Mouse (Mus musculus) inflammation-experienced regulatory T-cells (primary cell): ENCODE measurements around the gene Gabarapl1. TPM values are rescaled to one million over a fixed set of nuclear protein-coding genes. Genes with fewer than 3 reads are reported as not detected.

Source experiments
- polyA plus RNA-seq, 2 experiments: library from polyadenylated mRNA; unstranded; fragments of 100-300 nt; shearing (Covaris generic); gene quantifications; one replicate each; pipeline ENCODE4 v1.2.1; 2017

The Gabarapl1 gene
- polyA plus RNA-seq = 10 to 100 TPM in 1 of 2 experiments, 1 to 10 TPM in 1; 8.5 to 20.1 TPM

DNA sequence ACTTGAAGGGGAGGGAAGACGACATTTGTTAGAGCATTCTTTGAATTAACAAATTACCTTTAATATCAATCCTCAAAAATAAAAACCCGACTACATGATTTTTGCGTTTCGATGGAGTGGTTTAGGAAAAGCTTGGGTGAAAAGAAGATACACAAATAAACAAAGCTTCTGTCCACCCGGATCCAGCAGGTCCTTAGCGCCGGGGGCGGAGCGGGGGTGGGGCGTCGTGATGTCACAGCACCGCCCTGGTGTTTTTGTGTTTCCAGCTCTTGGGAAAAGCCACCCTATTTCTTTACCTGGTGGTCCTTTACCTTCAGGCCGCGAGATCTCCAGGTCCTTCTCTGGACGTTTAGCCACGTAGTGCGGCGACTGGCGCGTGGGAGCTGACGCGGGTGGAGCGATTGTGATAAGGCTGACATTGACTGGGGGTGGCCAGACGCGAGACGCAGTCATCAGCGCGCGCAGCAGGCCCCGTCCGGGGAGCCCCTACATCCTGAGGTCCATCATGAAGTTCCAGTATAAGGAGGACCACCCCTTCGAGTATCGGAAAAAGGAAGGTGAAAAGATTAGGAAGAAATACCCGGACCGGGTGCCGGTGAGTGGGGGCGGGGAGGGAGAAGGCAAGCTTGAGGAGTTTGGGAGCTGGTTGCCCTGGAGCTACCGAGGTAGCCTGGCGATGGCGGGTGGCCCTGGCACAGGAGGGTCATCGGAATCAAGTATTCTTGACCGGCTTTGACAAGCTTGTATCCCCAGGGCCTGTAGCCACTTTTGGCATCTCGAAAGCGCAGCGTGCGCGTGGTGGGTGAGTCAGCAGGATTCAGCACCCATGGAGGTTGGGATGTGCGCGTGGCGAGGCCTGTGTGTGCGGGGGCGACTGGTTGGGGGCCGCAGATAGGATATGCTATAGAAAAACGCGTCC, at the start of gene Gabarapl1:
Gabarapl1 (plus strand) TSS at position 219 of the 919 bp plus-strand sequence.

DNA sequence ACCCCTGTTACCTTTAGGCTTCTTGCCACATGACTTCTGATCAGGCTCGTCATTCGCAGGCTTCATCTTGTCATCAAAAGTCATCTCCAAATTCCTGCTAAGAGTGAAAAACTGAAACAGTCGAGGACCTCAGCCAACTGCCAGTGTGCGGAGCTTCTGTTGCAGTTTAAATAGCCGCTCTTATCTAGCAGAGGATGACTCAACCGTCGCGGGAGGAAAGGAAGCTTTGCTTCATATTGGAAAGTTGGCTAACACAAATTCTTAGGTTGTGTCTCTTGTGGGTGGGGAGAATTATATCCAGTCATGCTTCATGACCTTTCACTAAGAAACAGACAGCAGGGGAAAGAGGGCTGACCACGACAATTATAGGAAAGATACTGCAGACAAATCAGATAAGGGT, 25.9 kb upstream of the Gabarapl1 start, which contains the start of gene Olr1:
Olr1 (minus strand) TSS at position 142 of the 400 bp plus-strand sequence.

DNA sequence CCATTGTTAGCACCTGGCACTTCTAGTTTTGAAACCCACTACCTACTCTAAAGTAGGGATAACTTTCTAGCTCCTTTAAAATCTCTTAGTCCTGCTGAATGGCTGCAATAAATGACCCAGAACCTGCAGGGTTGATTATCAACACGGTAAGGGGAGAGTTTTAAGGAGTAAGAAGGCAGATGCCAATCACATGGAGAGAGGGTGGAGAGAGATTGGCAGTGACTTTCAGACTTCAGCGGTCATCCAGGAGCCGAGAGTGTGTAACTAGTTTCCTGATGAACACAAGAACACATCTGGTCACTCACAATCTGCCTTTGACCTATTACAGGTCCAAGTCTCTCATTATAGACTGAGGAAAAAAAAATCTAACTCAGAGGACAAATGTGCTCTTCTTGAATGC, 20.6 kb upstream of the Gabarapl1 start, which contains the start of gene Tmem52b:
Tmem52b (plus strand) TSS at position 189 of the 400 bp plus-strand sequence.

DNA sequence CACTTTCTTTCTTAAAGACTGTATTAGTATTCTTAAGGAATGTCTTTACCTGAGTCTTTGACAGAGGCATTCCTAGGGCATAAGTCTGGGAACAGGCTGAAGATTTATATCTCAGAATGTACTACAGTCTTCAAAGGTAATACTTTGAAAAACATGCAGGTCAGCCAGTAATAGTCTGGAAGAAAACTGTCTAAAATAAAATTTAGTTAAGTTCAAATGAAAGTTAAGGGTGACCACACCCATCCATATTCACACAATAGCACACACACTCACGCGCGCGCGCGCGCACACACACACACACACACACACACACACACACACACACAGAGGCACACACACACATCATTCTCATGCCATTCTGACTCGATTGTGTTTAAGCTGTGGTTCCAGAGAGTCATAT, 44.6 kb downstream of the Gabarapl1 start, which contains the start of gene Klre1:
Klre1 (plus strand) TSS at position 301 of the 400 bp plus-strand sequence.

GRCm38 (mm10) chr6:129591508-129591907, 58.5 kb downstream of the Gabarapl1 start, which contains the start of gene Klrd1:
Gene Klrd1, plus strand, starts transcription at chr6:129591782.

Other genes starting within 250 kb of the Gabarapl1 start
- not detected for gene 4922502D21Rik, start 201.4 kb upstream of the Gabarapl1 start, polyA plus RNA-seq
- gene Clec12a, start 190.5 kb upstream of the Gabarapl1 start, polyA plus RNA-seq = 1 to 10 TPM in 1 of 2 experiments, under 1 TPM in 1; 0.17 to 2.5 TPM
- not detected for gene Clec12b, start 147.3 kb upstream of the Gabarapl1 start, polyA plus RNA-seq
- 1 to 10 TPM in 1 of 2 experiments, under 1 TPM in 1; 0.06 to 2.6 TPM for gene Clec1b, start 135.9 kb upstream of the Gabarapl1 start, polyA plus RNA-seq
- not detected for gene Clec9a, start 124.3 kb upstream of the Gabarapl1 start, polyA plus RNA-seq
- not detected for gene Clec1a, start 81.2 kb upstream of the Gabarapl1 start, polyA plus RNA-seq
- under 1 TPM in 1 of 2 experiments, not detected in 1; 0.13 TPM for gene Olr1, start 26.0 kb upstream of the Gabarapl1 start, polyA plus RNA-seq
- gene Tmem52b, start 20.6 kb upstream of the Gabarapl1 start, polyA plus RNA-seq = under 1 TPM in 1 of 2 experiments, not detected in 1; 0.11 TPM
- not detected for gene Klre1, start 44.7 kb downstream of the Gabarapl1 start, polyA plus RNA-seq
- 10 to 100 TPM in 1 of 2 experiments, under 1 TPM in 1; 0.29 to 23.8 TPM for gene Klrd1, start 58.6 kb downstream of the Gabarapl1 start, polyA plus RNA-seq
- gene Klrk1, start 90.7 kb downstream of the Gabarapl1 start, polyA plus RNA-seq = 10 to 100 TPM in 1 of 2 experiments, under 1 TPM in 1; 0.28 to 88.4 TPM
- not detected for gene Klrc3, start 110.2 kb downstream of the Gabarapl1 start, polyA plus RNA-seq
- gene Klrc2, start 127.5 kb downstream of the Gabarapl1 start, polyA plus RNA-seq = not detected
- 1 to 10 TPM in 1 of 2 experiments, under 1 TPM in 1; 0.23 to 4.8 TPM for gene Klrc1, start 145.8 kb downstream of the Gabarapl1 start, polyA plus RNA-seq
- gene Klri1, start 184.0 kb downstream of the Gabarapl1 start, polyA plus RNA-seq = not detected
- gene Klri2, start 207.3 kb downstream of the Gabarapl1 start, polyA plus RNA-seq = not detected